Mouse (Mus musculus) embryonic fibroblast, embryonic 13.5 days (primary cell): ENCODE measurements around the gene Henmt1. TPM values are rescaled to one million over a fixed set of nuclear protein-coding genes. Genes with fewer than 3 reads are reported as not detected.

ENCODE experiments used
- H3K27ac ChIP-seq: 2 replicates; pipeline ENCODE4 v1.5.1; 2012; ENCODE audit warnings: low read length, control low read depth, inconsistent platforms; ENCODE audit not compliant: insufficient read depth
- H3K4me1 ChIP-seq: 2 replicates; pipeline ENCODE4 v1.6.1; 2011; ENCODE audit warnings: low read length; ENCODE audit not compliant: control insufficient read depth, insufficient read depth
- H3K4me3 ChIP-seq: 2 replicates; pipeline ENCODE4 v1.5.1; 2011; ENCODE audit warnings: mild to moderate bottlenecking, control low read depth, low read length; ENCODE audit not compliant: insufficient read depth
- CTCF ChIP-seq: IDR thresholded peaks from 2 replicates; pipeline ENCODE4 v1.5.1; 2011; ENCODE audit warnings: mild to moderate bottlenecking, control low read depth, low read length, moderate library complexity, borderline replicate concordance; ENCODE audit not compliant: insufficient read depth
- POLR2A ChIP-seq: IDR thresholded peaks from 2 replicates; pipeline ENCODE4 v1.6.1; 2011; ENCODE audit warnings: low read depth, mild to moderate bottlenecking, control low read depth, low read length, moderate library complexity
- polyA plus RNA-seq: library from polyadenylated mRNA; stranded (reverse); fragments of >200 nt; gene quantifications from 2 replicates; pipeline ENCODE4 v1.2.4, GENCODE M21; 2011; ENCODE audit warnings: low read depth; ENCODE audit not compliant: missing spikeins, insufficient read length

Gene Henmt1
- polyA plus RNA-seq, 1 experiment, result not detected

- Histone ChIP-seq H3K4me3 (no peak overlapping the region), H3K27ac (no peak overlapping the region), H3K4me1 (no peaks in the 10 kb centered on the region)
- no peak for TF ChIP-seq POLR2A
- TF ChIP-seq CTCF, result no peak
Measured at GRCm38 (mm10) chr3:108933557-108933956, 6.1 kb upstream of the Henmt1 start.

GRCm38 (mm10) chr3:108938691-108939090 lies 982 bp upstream of the Henmt1 start:
- Histone ChIP-seq H3K4me3 (no peak overlapping the region), H3K4me1 (no peaks in the 10 kb centered on the region), H3K27ac (no peak overlapping the region)
- TF ChIP-seq CTCF, result no peak
- no peak for TF ChIP-seq POLR2A

GRCm38 (mm10) chr3:108940001-108940633 lies 444 bp downstream of the Henmt1 start, which contains the start of gene Gm9857:
Gm9857 (minus strand) TSS chr3:108940445.
- H3K4me1 ChIP-seq, result no peaks in the 10 kb centered on the region
- TF ChIP-seq POLR2A, result no peak
- TF ChIP-seq CTCF, result no peak
- no peak within 1 kb of the TSS for H3K4me3 ChIP-seq
- H3K27ac ChIP-seq, result no peak within 1 kb of the TSS

- no peak overlapping the region for H3K4me3 ChIP-seq
- TF ChIP-seq CTCF (no peak), POLR2A (no peak)
Measured at GRCm38 (mm10) chr3:108940996-108941395, 1.3 kb downstream of the Henmt1 start.

GRCm38 (mm10) chr3:108957976-108958375 lies 18.3 kb downstream of the Henmt1 start:
- Histone ChIP-seq H3K4me1 (peaks cover 14% of the 10 kb centered on the region), H3K4me3 (no peak overlapping the region), H3K27ac (no peak overlapping the region)
- TF ChIP-seq CTCF (no peak), POLR2A (no peak)

More at GRCm38 (mm10) chr3:108940996-108941395, 1.3 kb downstream of the Henmt1 start:
- Histone ChIP-seq H3K27ac (no peak overlapping the region), H3K4me1 (no peaks in the 10 kb centered on the region)

GRCm38 (mm10) chr3:108959680-108960295 lies 20.1 kb downstream of the Henmt1 start:
- Histone ChIP-seq H3K27ac (no peak overlapping the region), H3K4me1 (peaks cover 14% of the 10 kb centered on the region), H3K4me3 (no peak overlapping the region)
- TF ChIP-seq POLR2A (no peak), CTCF (no peak)

GRCm38 (mm10) chr3:108961226-108961625 lies 21.6 kb downstream of the Henmt1 start:
- H3K4me3 ChIP-seq, result no peak overlapping the region
- TF ChIP-seq POLR2A (no peak), CTCF (no peak)
- no peak overlapping the region for H3K27ac ChIP-seq
- H3K4me1 ChIP-seq, result peaks cover 14% of the 10 kb centered on the region

- Histone ChIP-seq H3K4me1 (peaks cover 14% of the 10 kb centered on the region), H3K4me3 (no peak overlapping the region), H3K27ac (no peak overlapping the region)
- TF ChIP-seq POLR2A (no peak), CTCF (no peak)
Measured at GRCm38 (mm10) chr3:108961655-108962054, 22.0 kb downstream of the Henmt1 start.

GRCm38 (mm10) chr3:108963278-108963677 lies 23.6 kb downstream of the Henmt1 start:
- no peak for TF ChIP-seq CTCF
- TF ChIP-seq POLR2A, result no peak
- peaks cover 11% of the 10 kb centered on the region for H3K4me1 ChIP-seq

GRCm38 (mm10) chr3:108963776-108964175 lies 24.1 kb downstream of the Henmt1 start:
- Histone ChIP-seq H3K4me3 (no peak overlapping the region), H3K27ac (no peak overlapping the region), H3K4me1 (peaks cover 9% of the 10 kb centered on the region)
- no peak for TF ChIP-seq CTCF

More at GRCm38 (mm10) chr3:108963278-108963677, 23.6 kb downstream of the Henmt1 start:
- Histone ChIP-seq H3K27ac (no peak overlapping the region), H3K4me3 (no peak overlapping the region)
